Mouse (Mus musculus) adrenal gland, postnatal 4 days (tissue): Measurements from ENCODE around the gene Best3. TPM values are rescaled to one million over a fixed set of nuclear protein-coding genes. Genes with fewer than 3 reads are reported as not detected.

Experiments used
- DNase-seq, 2 experiments: peaks; one replicate each; pipeline ENCODE4 v3.0.0; 2021 to 2022; ENCODE audit warnings: low spot score in 2 of 2, mixed read lengths in 2 of 2
- total RNA-seq, 2 experiments: library from RNA; stranded (reverse); gene quantifications; 2 replicates each; pipeline ENCODE4 v1.2.3; 2021

The Best3 gene
- total RNA-seq, 2 experiments from 2014 or later = 0.56 to 0.81 TPM

- DNase-seq = no peak
Observed at GRCm38 (mm10) chr10:116977858-116978257, 8.3 kb upstream of the Best3 start.

DNA sequence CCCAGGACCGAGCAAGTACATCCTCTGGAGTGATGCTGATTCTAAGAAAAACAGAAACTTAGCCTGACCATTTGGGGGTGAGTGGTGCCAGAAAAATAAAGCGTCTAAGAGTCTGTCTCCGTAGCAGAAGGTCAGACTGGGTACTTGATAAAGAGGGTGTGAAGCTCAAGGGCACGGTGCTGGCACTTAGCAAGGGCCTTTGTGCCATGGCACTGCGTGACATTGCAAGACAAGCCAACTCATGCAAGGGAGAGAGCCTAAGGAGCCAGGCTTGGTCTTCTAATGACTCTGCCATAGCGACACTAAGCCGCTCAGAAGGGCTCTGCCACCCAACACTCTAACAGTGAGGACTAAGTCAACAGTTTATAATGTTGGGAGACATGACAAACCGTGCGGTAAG, 7.3 kb upstream of the Best3 start:
- no peak for DNase-seq

GRCm38 (mm10) chr10:116980273-116980672, 5.8 kb upstream of the Best3 start:
- DNase-seq = no peak

DNA sequence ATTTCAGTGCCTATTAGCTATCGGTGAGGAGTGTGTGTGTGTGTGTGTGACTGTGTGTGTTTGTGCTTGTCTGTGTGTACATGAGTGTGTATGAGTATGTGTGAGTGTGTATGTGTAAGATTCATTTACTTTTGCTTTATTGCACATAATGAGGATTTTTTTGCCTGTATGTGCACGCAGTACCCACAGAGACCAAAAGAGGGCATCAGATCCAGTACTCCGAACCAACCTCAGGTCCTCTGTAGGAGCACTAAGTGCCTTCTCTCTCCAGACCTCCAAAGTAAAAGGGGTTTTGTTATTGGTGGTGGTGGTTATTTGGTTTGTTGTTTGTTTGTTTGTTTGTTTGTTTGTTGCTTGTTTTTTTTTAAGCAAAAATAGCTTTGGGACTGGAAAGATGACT, 5.2 kb upstream of the Best3 start:
- DNase-seq = no peak

DNA sequence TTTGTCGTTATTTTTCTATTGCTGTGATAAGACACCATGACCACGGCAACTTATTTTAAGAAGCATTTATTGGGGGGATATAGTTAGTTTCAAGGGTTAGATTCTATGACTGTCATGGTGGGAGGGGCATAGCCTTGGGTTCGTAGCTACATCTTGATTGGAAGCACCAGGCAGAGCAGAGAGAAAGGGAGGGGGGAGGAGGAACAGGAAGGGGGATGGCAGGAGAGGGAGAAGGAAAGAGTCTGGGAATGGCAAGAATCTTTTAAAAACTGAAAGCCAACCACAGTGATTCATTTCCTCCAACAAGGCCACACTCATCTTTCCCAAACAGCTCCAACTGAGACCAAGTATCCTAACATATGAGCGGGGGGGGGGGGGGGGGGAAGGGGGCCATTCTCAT, 3.6 kb upstream of the Best3 start:
- no peak for DNase-seq

GRCm38 (mm10) chr10:116984836-116985235, 1.3 kb upstream of the Best3 start:
- no peak for DNase-seq

DNA sequence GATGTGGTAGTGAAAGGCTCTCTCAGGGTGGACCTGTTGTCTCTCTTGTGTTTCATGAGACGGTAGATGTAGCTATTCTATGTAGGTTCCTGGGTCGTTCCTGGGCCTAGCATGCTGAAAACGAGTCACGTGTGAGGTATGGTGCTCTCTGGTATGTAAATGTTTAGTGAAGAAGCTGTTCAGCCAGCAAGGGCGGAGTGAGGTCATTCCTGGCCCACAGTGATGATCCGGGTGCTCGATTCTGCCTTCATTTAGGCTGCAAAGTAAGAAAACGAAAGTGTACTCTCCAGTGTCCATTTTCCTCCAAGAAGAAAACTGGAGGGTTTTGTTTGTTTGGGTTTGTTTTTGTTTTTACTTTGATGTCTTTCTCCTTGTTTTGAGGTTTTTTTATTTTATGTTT, 7.9 kb downstream of the Best3 start:
- no peak for DNase-seq

- no peak for DNase-seq
Observed at GRCm38 (mm10) chr10:116995162-116995561, 9.0 kb downstream of the Best3 start.

- no peak for DNase-seq
Observed at GRCm38 (mm10) chr10:116995584-116996235, 9.6 kb downstream of the Best3 start.

DNA sequence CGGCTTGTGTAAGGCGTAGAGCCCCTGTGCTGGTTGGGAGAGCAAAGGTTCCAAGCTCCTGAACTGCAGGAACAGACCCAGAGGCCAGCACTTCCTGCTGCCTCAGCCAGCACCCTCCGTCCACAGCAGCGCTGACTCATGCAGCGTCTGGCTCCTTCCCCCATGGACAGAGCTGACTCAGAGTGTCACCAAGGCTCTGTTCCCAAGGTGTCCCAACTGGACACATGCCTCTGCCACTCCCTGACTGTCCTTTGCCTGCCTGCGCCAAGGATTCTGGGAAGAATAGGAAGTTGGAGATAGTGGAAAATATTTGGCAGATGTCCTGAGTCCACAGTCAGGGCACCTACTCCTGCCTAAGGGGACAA, 10.1 kb downstream of the Best3 start:
- peak in 1 of 2 experiments; percentile 59 for DNase-seq

DNA sequence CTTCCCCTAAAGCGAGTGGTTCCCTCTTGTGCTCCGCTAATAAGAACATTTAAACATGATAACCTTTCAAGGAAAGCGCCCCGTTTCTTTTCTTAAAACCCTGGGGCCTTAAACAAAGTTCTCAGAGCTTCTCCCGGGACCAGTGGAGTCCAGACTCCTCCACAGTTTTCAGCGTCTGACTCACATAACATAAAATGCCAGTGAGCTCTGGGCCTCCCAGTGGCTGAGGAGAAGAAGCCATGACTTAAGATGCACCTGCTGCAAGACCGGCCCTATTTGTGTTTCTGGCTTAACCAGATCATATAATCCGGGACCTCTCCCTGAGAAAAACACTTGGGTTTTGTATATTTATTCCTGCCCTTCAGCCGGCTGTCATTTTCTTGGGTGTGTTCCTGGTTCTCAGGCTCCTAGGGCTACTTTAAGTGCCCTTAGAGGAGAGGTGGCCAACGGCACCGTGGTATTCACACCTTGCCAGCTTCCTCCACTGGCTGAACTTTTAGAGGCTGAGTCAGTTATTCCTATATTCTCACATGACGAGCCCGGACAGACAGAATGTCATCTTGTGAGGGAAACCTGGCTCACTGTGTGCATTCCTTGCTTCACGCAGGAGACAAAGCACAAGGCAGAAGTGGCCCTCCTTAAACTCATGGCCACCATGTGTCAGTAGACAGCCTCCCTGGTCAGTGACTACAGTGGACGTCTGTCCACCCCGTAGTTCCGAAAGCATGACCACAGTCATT, 12.8 kb downstream of the Best3 start:
- no peak for DNase-seq

DNA sequence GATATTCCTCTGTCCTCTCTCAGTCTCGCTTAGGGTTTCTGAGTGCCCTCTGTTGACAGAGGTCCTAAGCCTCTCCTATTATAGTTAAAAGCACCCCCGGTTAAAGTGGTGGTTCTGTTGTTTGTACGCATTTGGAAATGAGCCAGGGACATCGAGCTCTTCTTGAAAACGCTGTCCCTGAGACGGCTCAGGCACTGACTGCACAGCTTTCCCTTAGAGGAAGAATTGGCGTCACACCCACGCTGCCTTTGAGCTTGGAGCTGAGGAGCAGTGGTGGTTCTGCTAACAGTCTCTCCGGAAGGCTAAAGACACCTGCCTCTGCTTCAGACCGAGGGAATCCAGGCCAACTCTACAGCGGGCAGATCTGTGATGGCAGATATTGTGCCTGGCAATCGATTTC, 14.9 kb downstream of the Best3 start:
- no peak for DNase-seq

GRCm38 (mm10) chr10:117004695-117005094, 18.6 kb downstream of the Best3 start:
- no peak for DNase-seq

GRCm38 (mm10) chr10:117005707-117006464, 19.8 kb downstream of the Best3 start:
- DNase-seq = no peak

- DNase-seq = no peak
Observed at GRCm38 (mm10) chr10:117009691-117010090, 23.6 kb downstream of the Best3 start.

- DNase-seq = no peak
Observed at GRCm38 (mm10) chr10:117011047-117011446, 24.9 kb downstream of the Best3 start.

GRCm38 (mm10) chr10:117013689-117014390, 27.7 kb downstream of the Best3 start:
- no peak for DNase-seq

GRCm38 (mm10) chr10:117014565-117014964, 28.5 kb downstream of the Best3 start:
- no peak for DNase-seq

DNA sequence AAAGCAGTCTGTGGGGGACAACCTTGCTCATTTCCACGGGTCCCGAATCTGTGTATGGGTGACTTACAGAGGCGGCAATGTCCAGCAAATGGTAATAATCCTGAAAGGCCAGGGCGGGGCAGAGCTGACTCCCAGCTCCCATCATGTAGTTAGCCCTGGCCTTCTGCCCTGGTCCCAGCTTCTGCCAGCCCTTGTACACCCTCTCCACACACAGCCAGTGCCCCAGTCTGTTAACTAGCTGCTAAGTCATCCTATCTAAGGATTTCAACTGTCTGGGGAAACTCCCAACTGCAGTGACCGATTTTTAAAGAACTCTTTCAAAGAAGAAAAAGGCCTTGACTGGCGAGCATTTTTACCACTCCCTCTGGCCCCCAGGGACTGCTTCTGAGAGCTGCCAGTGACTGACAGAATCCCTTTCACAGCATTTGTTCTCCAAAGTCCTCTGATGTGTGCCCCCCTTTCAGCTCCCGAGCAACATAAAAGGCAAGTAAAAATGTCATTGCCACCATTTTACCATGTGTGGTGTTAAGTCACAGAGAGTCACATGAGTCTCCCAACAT, 32.2 kb downstream of the Best3 start:
- DNase-seq = no peak

DNA sequence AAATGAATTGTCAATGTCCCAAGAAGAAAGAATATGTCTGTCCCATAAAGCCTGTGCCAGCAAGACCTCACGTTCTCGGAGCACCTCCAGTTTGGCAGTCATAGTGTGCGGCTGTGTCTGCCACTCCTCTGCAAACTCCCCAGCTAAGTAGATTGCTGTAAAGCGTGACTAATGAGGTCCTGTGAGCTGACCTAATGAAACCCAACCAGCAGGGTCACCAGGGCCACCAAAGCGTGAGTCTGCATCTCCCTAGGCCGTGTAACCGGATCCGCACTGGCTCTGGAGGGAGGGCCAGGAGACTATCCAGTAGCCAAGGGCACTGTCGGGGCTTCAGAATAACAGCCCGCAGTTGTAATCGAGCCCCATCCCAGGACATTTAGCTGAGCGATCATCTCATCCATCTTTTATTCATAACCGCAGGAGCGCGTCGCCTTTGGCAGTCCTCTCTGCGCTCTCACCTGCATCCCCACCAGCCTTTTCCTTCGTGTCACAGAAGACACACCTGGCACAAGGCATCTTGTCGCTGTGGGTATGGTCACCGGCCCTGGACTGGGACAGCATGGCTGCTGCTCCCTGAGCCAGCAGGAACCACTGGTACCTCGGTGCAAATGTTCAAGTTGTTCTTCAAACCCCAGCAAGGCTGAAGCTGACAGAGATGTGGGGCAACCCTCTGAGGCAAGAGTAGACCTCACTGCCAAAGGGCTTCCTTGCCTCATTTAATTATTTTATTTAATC, 35.1 kb downstream of the Best3 start:
- no peak for DNase-seq

GRCm38 (mm10) chr10:117023693-117024092, 37.6 kb downstream of the Best3 start:
- no peak for DNase-seq
